Mouse (Mus musculus): ENCODE measurements around the gene Ecm2. TPM values are rescaled to one million over a fixed set of nuclear protein-coding genes. Genes with fewer than 3 reads are reported as not detected.

The Ecm2 gene
- total and polyA plus RNA-seq, 3 experiments, result 0.04 to 0.14 TPM; not detected in 1

GRCm38 (mm10) chr13:49549616-49550015 lies 45.0 kb downstream of the Ecm2 start:
- Histone ChIP-seq H3K27me3 (replicated peaks) (no peaks in the 10 kb centered on the region), H3K4me1 (ENCODE audit: control insufficient read depth in 1 of 2, insufficient read depth in 2 of 2) (peaks cover 0 to 7% of the 10 kb centered on the region in 2 experiments; a peak in 1 of 4 replicates), H3K27ac (ENCODE audit: insufficient read depth, low read depth) (no peak overlapping the region), H3K9ac (ENCODE audit: insufficient read depth, low read depth) (no peak overlapping the region), H3K4me3 (replicated peaks in 1 of 3; ENCODE audit: low read depth in 2 of 3, low read length in 2 of 3, poor library complexity in 1 of 3) (no peak overlapping the region), H3K4me2 (ENCODE audit: insufficient read depth, low read depth, poor library complexity, severe bottlenecking) (no peak overlapping the region), H3K36me3 (replicated peaks in 1 of 2; ENCODE audit: control insufficient read depth in 1 of 2, insufficient read depth in 1 of 2, low read length in 1 of 2) (peaks cover 0 to 5% of the 10 kb centered on the region in 2 experiments), H3K79me2 (replicated peaks; ENCODE audit: control insufficient read depth, extremely low read depth, insufficient read depth, poor library complexity, severe bottlenecking) (no peaks in the 10 kb centered on the region), H3K9me3 (replicated peaks; ENCODE audit: low read length) (no peaks in the 10 kb centered on the region)
- no peak for DNase-seq (ENCODE audit: extremely low read depth)
- in situ Hi-C loops (cut with MboI; ENCODE audit: low pct_ligation_motif_present, low pct_unique_long_range_greater_than_20kb, low sequenced_read_pairs), result no loop called here
- TF ChIP-seq ELF1 (IDR thresholded peaks at IDR 0.05; ENCODE audit: low read depth, low read length) (no peak), GABPA (IDR thresholded peaks at IDR 0.05; ENCODE audit: insufficient replicate concordance, low read depth, low read length) (no peak), MXI1 (IDR thresholded peaks at IDR 0.05; ENCODE audit: low read depth, low read length) (no peak), MAZ (IDR thresholded peaks at IDR 0.05; ENCODE audit: low read depth, low read length) (no peak), E2F4 (IDR thresholded peaks at IDR 0.05; ENCODE audit: insufficient replicate concordance, low read depth, low read length) (no peak), MYC (IDR thresholded peaks at IDR 0.05; ENCODE audit: low read depth, low read length) (no peak), SIN3A (IDR thresholded peaks at IDR 0.05; ENCODE audit: low read length) (no peak), MEF2A (IDR thresholded peaks at IDR 0.05; ENCODE audit: borderline replicate concordance, low read depth, low read length) (no peak), KAT2A (IDR thresholded peaks at IDR 0.05; ENCODE audit: insufficient replicate concordance, low read length) (no peak), EP300 (IDR thresholded peaks at IDR 0.05; ENCODE audit: low read length) (no peak), RAD21 (IDR thresholded peaks at IDR 0.05; ENCODE audit: low read depth, low read length) (no peak), POLR2AphosphoS2 (IDR thresholded peaks at IDR 0.05; ENCODE audit: low read depth, low read length) (no peak)
- dilution Hi-C loops (cut with MboI; ENCODE audit: extremely low pct_ligation_motif_present, extremely low pct_unique_long_range_greater_than_20kb, low sequenced_read_pairs), result no loop called here

DNA sequence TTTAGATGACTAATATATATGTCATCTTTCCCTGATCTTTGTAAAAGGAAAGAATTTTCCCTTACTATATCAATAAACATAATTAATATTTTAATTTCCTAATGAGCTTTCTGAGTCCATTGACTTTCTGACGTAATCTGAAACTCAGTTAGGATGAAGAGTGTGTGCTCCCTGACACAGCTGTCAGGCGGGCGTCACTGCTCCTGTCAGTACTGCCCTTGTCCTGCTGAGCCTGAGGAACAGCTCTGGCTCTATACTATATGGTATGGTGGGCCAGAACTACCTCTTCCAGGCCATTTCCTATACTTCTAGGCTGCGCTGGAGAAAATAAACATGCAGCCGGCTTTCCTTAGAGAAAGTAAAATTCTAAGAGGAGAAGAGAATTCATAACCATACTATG lies 49.9 kb downstream of the Ecm2 start:
- H3K9ac ChIP-seq (ENCODE audit: insufficient read depth, low read depth), result no peak overlapping the region
- no peak overlapping the region for H3K4me2 ChIP-seq (ENCODE audit: insufficient read depth, low read depth, poor library complexity, severe bottlenecking)
- DNase-seq (ENCODE audit: extremely low read depth), result no peak
- no peaks in the 10 kb centered on the region for H3K27me3 ChIP-seq (replicated peaks)
- peaks cover 0 to 2% of the 10 kb centered on the region in 2 experiments for H3K36me3 ChIP-seq (replicated peaks in 1 of 2; ENCODE audit: control insufficient read depth in 1 of 2, insufficient read depth in 1 of 2, low read length in 1 of 2)
- no peaks in the 10 kb centered on the region for H3K79me2 ChIP-seq (replicated peaks; ENCODE audit: control insufficient read depth, extremely low read depth, insufficient read depth, poor library complexity, severe bottlenecking)
- no peak overlapping the region for H3K27ac ChIP-seq (ENCODE audit: insufficient read depth, low read depth)
- H3K4me1 ChIP-seq (ENCODE audit: control insufficient read depth in 1 of 2, insufficient read depth in 2 of 2), result no peaks in the 10 kb centered on the region
- dilution Hi-C loops (cut with MboI; ENCODE audit: extremely low pct_ligation_motif_present, extremely low pct_unique_long_range_greater_than_20kb, low sequenced_read_pairs), result no loop called here
- in situ Hi-C loops (cut with MboI; ENCODE audit: low pct_ligation_motif_present, low pct_unique_long_range_greater_than_20kb, low sequenced_read_pairs), result no loop called here
- H3K9me3 ChIP-seq (replicated peaks; ENCODE audit: low read length), result no peaks in the 10 kb centered on the region
- TF ChIP-seq KAT2A (IDR thresholded peaks at IDR 0.05; ENCODE audit: insufficient replicate concordance, low read length), result no peak
- no peak for TF ChIP-seq POLR2AphosphoS2 (IDR thresholded peaks at IDR 0.05; ENCODE audit: low read depth, low read length)
- TF ChIP-seq NELFE (IDR thresholded peaks at IDR 0.05; ENCODE audit: low read depth, low read length), result no peak
- no peak for TF ChIP-seq HCFC1 (IDR thresholded peaks at IDR 0.05; ENCODE audit: low read depth, low read length)
- TF ChIP-seq IRF4 (IDR thresholded peaks at IDR 0.05; ENCODE audit: low read depth, low read length), result no peak
- no peak for TF ChIP-seq MXI1 (IDR thresholded peaks at IDR 0.05; ENCODE audit: low read depth, low read length)
- no peak for TF ChIP-seq CTCF (conservative IDR thresholded peaks at IDR 0.05 in 1 of 2, IDR thresholded peaks at IDR 0.05 in 1 of 2; ENCODE audit: low read depth in 2 of 2, low read length in 2 of 2)
- no peak for TF ChIP-seq SIN3A (IDR thresholded peaks at IDR 0.05; ENCODE audit: low read length)
- TF ChIP-seq BHLHE40 (IDR thresholded peaks at IDR 0.05; ENCODE audit: low read depth, low read length), result no peak
- no peak for TF ChIP-seq MYC (IDR thresholded peaks at IDR 0.05; ENCODE audit: low read depth, low read length)
- H3K4me3 ChIP-seq (replicated peaks in 1 of 3; ENCODE audit: low read depth in 2 of 3, low read length in 2 of 3, poor library complexity in 1 of 3), result no peak overlapping the region

All from CH12.LX (cell line).